Mouse (Mus musculus) kidney, postnatal 36 days (tissue): ENCODE results near the gene Pwp1.
"Not testable (repeated sequence)": the region's sequence is repeated elsewhere in the genome, so short reads cannot be mapped to it uniquely, and the experiment has no call there.

Experiments
- DNase-seq, 2 experiments: peaks; one replicate each; pipeline ENCODE4 v3.0.0; 2021 to 2022; ENCODE audit warnings: mixed read lengths in 2 of 2

Gene Pwp1

DNA sequence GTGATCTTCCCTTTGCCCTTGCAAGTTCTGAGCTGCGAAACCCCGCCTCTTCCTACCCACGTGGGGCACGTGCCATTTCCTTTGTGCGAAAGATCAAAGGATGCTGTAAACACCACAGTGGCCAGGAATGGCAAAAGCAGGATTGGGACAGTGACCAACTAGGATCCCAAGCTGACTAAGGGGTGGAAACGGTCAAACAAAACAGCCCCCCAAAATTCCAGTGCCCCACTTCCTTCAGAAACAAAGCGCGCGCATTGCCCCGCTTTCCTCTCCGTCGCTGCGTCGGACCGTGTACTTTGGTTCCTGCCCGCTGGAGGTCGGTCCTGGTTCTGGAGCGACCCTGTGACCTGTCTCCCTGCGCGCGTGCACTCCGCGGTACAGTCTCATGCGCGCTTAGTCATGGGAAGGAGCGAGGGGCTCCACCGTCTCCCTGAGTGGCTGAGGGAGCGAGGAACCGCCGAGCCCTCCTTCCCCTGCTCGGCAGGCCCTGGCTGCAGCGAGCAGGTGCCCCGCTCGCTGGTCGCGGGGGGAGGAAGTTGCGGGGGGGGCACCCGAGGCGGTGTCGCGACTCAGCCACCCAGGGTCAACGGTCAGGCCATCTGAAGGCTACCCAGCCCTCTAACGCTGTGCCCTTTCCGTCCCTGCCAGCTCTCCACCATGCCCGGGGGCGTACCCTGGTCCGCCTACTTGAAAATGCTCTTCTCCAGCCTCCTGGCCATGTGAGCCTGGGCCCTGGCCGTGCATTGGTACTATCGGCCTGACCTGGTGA lies at the start of gene Pwp1:
Pwp1 (plus strand) TSS at position 410 of the 769 bp plus-strand sequence.
- peak; percentile 44 to 65 for DNase-seq

DNA sequence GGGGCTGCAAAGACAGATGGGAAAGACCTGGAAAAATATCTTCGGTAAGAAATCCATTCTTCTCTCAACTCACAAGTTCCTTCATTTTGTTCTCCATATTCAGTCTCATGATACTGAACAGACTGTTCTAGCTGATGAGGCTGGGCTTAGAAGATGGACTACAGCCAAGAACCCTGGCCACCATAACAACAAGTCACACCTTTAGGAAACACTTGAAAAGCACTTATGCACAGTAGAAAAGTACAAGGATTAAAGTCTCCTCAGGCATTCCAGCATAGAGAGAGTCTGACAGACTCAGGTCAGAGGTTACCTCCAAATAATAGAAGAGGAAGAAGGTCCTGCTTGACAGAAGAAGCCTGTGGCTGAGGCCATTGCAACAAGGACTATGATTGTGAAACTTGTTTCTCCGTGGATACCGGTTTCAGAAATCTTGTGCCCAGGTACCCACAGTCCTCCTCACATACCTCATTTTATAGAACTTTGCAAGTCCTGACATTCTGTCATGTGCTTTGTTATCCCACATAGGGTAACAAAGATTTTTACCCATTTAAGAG lies 7.1 kb upstream of the Pwp1 start:
- not testable (repeated sequence) for DNase-seq

- not testable (repeated sequence) for DNase-seq
Measured at GRCm38 (mm10) chr10:85823752-85824151, 5.5 kb upstream of the Pwp1 start.

- DNase-seq = not testable (repeated sequence)
Measured at GRCm38 (mm10) chr10:85828722-85829084, 591 bp upstream of the Pwp1 start.

- DNase-seq = no peak
Measured at GRCm38 (mm10) chr10:85846105-85846862, 17.0 kb downstream of the Pwp1 start.

DNA sequence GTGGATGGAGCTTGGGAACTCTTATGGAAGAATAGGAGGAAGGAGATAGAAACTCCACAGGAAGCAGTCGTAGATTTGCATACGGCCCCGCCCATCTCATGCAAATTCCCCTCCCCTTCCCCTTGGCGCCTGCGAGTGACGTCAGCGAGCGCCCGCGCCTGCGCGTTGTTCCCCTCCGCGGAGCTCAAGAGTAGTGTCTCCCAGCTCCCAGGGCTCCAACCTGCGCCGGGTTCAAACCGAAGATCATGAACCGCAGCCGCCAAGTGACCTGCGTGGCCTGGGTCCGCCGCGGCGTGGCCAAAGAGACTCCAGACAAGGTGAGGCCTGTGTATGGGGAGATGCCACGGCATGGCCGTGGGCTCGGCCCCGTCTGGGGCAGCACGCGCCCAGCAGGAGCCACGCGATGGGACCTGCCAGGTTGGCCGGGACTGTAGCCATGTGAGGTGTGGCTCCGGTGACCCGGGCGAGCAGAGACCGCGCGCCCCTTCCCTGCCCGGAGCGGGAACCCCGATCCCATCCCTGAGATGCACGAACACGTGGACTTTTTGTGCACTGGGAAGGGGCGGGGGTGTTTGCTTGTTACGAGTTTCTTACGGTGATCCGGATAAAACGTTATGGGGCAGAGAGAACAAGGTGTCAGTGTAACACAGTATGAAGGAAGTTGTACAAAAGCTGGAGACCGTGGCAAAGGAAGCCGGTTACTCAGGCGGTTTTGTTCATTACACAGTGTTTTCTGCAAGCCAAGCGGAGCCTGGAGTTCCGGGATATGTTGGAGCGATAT lies 42.6 kb downstream of the Pwp1 start:
- peak; percentile 93 to 96 for DNase-seq

DNA sequence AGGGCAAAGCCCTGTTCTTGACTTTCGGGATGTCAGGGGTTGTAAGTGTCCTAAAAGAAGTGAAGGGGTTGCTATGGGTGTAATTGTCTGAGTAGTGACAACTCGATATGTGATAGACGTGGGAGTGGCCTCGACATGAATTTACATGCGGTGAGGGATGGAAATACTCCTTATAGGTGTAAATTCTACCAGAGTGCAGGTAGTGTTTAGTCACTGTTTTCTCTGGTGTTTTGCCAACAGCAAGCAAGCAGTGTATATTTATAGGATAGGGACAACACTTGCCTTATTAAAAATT lies 43.1 kb downstream of the Pwp1 start:
- DNase-seq = no peak

GRCm38 (mm10) chr10:85873861-85874544 lies 44.7 kb downstream of the Pwp1 start:
- DNase-seq = no peak

DNA sequence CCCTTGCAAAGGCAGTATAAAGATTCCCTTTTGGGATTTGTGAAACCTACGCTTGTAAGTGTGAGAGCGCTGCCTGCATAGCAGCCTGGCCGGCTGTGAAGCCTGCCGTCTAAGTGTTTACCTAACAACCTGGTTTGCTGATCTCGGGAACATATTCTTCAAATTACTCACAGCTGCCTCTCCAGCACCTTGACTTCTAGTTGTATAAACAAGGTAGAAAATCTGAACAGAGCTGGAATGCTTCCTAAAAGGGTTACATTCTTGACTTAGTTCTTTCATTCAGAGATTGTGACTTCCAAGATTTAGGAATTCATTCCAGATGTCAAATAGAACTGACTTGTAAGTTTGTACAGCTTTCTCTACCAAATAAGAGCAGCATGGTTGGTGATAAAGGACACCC lies 46.5 kb downstream of the Pwp1 start:
- DNase-seq = peak in 1 of 2 experiments; percentile 4

GRCm38 (mm10) chr10:85879886-85880486 lies 50.7 kb downstream of the Pwp1 start:
- DNase-seq = no peak

- DNase-seq = peak; percentile 99
Measured at GRCm38 (mm10) chr10:85916498-85917309, 87.4 kb downstream of the Pwp1 start, which contains the start of gene Prdm4. Prdm4 (minus strand) TSS chr10:85917142.

DNA sequence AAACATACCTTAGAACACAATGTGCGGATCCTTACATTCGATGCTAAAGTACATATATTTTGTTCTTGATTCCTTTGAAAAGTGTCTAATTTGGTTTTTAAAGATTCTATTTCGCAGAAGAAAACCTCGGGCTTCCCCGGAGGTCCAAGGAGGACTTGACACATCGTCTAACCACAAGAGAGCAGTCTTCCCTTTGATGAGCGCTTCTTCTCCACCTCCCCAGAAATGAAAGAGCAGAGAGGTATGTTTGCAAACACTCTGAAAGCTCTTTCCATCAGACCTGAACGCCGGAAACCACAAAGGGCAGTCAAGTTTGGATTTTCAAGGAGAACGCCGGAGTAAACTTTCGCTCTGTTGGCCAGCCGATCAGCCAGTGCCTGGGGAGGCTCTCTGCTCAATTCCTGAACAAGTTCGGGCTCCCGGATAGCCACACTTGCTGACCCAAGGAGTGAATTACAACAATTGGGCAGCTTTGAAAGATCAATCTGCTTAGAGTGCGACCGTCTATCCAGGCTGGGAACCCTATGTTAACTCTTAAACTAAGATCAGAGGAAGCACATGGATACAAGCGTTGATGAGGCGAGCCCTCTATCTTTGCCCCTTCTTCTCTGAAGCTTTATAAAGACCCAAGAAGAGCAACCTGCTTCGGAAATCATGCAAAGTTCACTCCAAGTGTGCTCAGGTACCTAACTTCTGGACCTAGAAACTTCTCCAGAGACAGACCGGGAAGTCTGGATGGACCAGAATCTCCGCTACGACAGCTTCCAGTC lies 98.6 kb downstream of the Pwp1 start, which contains the start of gene Ascl4:
Ascl4 (plus strand) TSS at position 6 of the 770 bp plus-strand sequence.
- peak; percentile 12 to 36 for DNase-seq

DNA sequence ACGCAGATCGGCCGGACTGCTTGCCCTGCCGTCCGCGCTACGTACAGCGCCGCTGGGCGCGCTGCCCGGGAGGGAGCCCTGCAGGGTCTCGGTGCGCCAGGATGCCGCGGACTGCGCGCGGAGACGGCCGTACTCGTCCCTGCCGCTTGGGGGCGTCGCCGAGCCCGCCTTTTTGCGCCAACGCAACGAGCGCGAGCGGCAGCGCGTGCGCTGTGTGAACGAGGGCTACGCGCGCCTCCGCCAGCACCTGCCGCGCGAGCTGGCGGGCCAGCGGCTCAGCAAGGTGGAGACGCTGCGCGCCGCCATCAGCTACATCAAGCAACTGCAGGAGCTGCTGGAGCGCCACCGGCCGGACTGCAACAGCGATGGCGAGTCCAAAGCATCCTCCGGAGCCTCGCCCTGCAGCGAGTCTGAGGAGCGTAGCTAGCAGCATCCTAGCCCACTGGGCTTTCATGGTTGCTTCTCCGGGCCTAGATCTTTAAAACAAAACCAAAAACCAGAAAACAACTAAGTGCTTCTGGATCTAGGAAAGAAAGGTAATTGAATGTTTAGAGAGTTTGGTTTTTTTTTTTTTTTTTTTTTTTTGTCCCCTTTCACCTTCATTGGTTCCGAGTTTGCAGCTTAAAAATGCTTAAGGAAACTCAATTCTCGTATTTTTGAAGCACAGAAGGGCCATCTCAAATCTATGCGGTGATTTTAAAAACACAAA lies 99.4 kb downstream of the Pwp1 start:
- peak; percentile 75 to 80 for DNase-seq

DNA sequence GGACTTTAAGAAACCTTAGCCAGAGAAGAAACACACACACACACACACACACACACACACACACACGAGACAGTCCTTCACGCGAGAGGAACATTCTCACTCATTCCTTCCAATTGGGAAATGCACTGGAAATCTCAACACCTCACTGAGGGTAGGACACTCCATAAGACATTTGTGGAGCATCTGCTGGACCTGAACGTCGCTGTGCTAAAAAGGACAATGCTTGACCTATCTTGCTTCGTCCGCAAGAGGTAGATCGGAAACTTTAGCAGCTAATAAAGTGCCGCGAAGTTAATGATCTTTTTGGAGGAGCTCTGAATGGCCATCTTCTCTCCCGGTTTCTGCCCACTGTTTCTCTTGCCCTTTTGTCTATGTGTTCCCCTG lies 99.9 kb downstream of the Pwp1 start:
- DNase-seq = no peak

DNA sequence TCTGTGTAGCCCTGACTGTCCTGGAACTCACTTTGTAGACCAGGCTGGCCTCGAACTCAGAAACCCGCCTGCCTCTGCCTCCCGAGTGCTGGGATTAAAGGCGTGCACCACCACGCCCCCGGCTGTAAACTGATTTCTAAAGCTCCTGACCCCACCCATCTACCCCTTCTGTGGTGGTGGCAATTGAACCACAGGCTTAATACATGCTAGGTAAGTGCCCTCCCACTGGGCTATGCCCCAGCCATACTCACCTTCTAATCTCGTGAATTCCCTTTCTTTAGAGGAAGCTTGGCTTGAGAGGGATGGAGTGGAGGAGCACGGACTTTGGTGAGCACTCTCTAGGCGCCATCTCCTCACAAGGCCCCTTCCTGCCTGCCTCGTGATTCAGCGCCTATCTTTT lies 100.7 kb downstream of the Pwp1 start:
- no peak for DNase-seq

GRCm38 (mm10) chr10:85936280-85936965 lies 107.1 kb downstream of the Pwp1 start:
- no peak for DNase-seq
